In genomic region chr7:141475805-141476158, GRCm38 (mm10) we compare ENCODE assay signal across 8 mouse cellular contexts. TPM values are rescaled to one million over a fixed set of nuclear protein-coding genes. Genes with fewer than 3 reads are reported as not detected.
DNase-seq lines count a peak whose midpoint lies in the region; ATAC-seq and TF ChIP-seq lines count a peak whose summit lies in the region.

No protein-coding gene starts in this region.

- WGBS in liver, embryonic 12.5 days (ENCODE audit: insufficient replicate concordance), result under 1% methylated on average over 12 of the region's 12 CpGs
- under 1% methylated on average over 12 of the region's 12 CpGs for WGBS in stomach, embryonic 16.5 days

- H3K4me1 ChIP-seq in erythroblast, embryonic 14.5 days (ENCODE audit: control insufficient read depth), result peaks cover 67% of the 10 kb centered on the region
- H3K4me1 ChIP-seq in testis, adult 2 months (ENCODE audit: control insufficient read depth, insufficient read depth, low read length), result peaks cover 23% of the 10 kb centered on the region
- peaks cover 66% of the 10 kb centered on the region for H3K4me1 ChIP-seq in liver, embryonic 12.5 days
- H3K4me1 ChIP-seq in stomach, embryonic 16.5 days (ENCODE audit: control insufficient read depth, insufficient read depth, low read length), result peaks cover 36% of the 10 kb centered on the region

- peaks cover 27% of the 10 kb centered on the region for H3K36me3 ChIP-seq in erythroblast, embryonic 14.5 days (ENCODE audit: control insufficient read depth)
- H3K36me3 ChIP-seq in testis, adult 2 months (ENCODE audit: control insufficient read depth, insufficient read depth, low read length), result no peaks in the 10 kb centered on the region
- peaks cover 26% of the 10 kb centered on the region for H3K36me3 ChIP-seq in liver, embryonic 12.5 days
- peaks cover 6% of the 10 kb centered on the region; the same call in 1 of the 2 replicates for H3K36me3 ChIP-seq in stomach, embryonic 16.5 days (ENCODE audit: control insufficient read depth, insufficient read depth, low read length)

- H3K9ac ChIP-seq in liver, embryonic 12.5 days, result peak overlapping the region; percentile 84
- H3K9ac ChIP-seq in stomach, embryonic 16.5 days (ENCODE audit: low read length), result peak overlapping the region; percentile 82

- no peak for TF ChIP-seq CTCF in testis, adult 2 months (IDR thresholded peaks at IDR 0.05; ENCODE audit: control insufficient read depth, insufficient read depth, insufficient replicate concordance, low read depth, low read length)

- no peak for TF ChIP-seq POLR2A in testis, adult 2 months (IDR thresholded peaks at IDR 0.05; ENCODE audit: control insufficient read depth, low read depth, low read length)

- no peaks in the 10 kb centered on the region for H3K9me3 ChIP-seq in erythroblast, embryonic 14.5 days (ENCODE audit: control insufficient read depth, low read length)
- no peaks in the 10 kb centered on the region for H3K9me3 ChIP-seq in liver, embryonic 12.5 days (replicated peaks)
- no peaks in the 10 kb centered on the region for H3K9me3 ChIP-seq in stomach, embryonic 16.5 days (replicated peaks; ENCODE audit: control insufficient read depth, low read length)

- no peak for DNase-seq in testis, postnatal 10 days (ENCODE audit: low spot score)
- no peak for DNase-seq in thymus, postnatal 36 days
- no peak for DNase-seq in urinary bladder, postnatal 14 days (ENCODE audit: low spot score)

- ATAC-seq in erythroblast, adult 5-6 weeks (replicated peaks; ENCODE audit: low FRiP score, poor library complexity, severe bottlenecking), result no peak
- no peak for ATAC-seq in liver, embryonic 12.5 days
- ATAC-seq in stomach, embryonic 16.5 days (ENCODE audit: insufficient read depth, low FRiP score), result no peak

- peaks cover 4% of the 10 kb centered on the region for H3K27me3 ChIP-seq in erythroblast, embryonic 14.5 days (ENCODE audit: control insufficient read depth)
- no peaks in the 10 kb centered on the region for H3K27me3 ChIP-seq in testis, adult 2 months (ENCODE audit: control insufficient read depth, insufficient read depth, low read length)
- peaks cover under 1% of the 10 kb centered on the region; the same call in 1 of the 2 replicates for H3K27me3 ChIP-seq in liver, embryonic 12.5 days (replicated peaks)
- H3K27me3 ChIP-seq in stomach, embryonic 16.5 days (ENCODE audit: control insufficient read depth, insufficient read depth, low read length), result no peaks in the 10 kb centered on the region

- peak overlapping the region; percentile 86 for H3K27ac ChIP-seq in testis, adult 2 months (ENCODE audit: control insufficient read depth, insufficient read depth, low read depth, low read length)
- peak overlapping the region; percentile 89 for H3K27ac ChIP-seq in liver, embryonic 12.5 days
- peak overlapping the region; percentile 97 for H3K27ac ChIP-seq in stomach, embryonic 16.5 days (ENCODE audit: low read length)

- peak overlapping the region; percentile 98 for H3K4me2 ChIP-seq in liver, embryonic 12.5 days
- peak overlapping the region; percentile 81 for H3K4me2 ChIP-seq in stomach, embryonic 16.5 days (ENCODE audit: low read depth, low read length)

- peak overlapping the region; percentile 95 for H3K4me3 ChIP-seq in erythroblast, embryonic 14.5 days (replicated peaks)
- peak overlapping the region; percentile 92 for H3K4me3 ChIP-seq in testis, adult 2 months (ENCODE audit: control insufficient read depth, low read depth, low read length)
- peak overlapping the region; percentile 77 for H3K4me3 ChIP-seq in liver, embryonic 12.5 days
- H3K4me3 ChIP-seq in stomach, embryonic 16.5 days (replicated peaks; ENCODE audit: low read length), result peak overlapping the region; percentile 72

RNA-seq across cellular contexts. Expression of gene Tspan4, which starts 0.7 kb away (rescaled TPM):
- polyA plus RNA-seq in erythroblast, embryonic 14.5 days (2012), result 0.31 and 0.46 TPM in 2 replicates
- total RNA-seq in erythroblast, adult 5-6 weeks (2015; ENCODE audit: low replicate concordance), result 0.58 and 1.7 TPM in 2 replicates
- total RNA-seq in erythroblast, adult 5-6 weeks (2017; ENCODE audit: low replicate concordance), result 2.2 and 7.7 TPM in 2 replicates
- 14.6 and 15.5 TPM in 2 replicates for polyA plus RNA-seq in testis, adult 2 months (2012; rRNA removed)
- polyA plus RNA-seq in liver, embryonic 12.5 days (2016; fragmentation: Nextera tagmentation; extraction: Ambion mirVana), result 56.1 and 60.9 TPM in 2 replicates
- 67.4 and 69.6 TPM in 2 replicates for polyA plus RNA-seq in stomach, embryonic 16.5 days (2015; fragmentation: Nextera tagmentation; extraction: Ambion mirVana)

RNA-seq across cellular contexts. Expression of gene Polr2l, which starts 0.8 kb away (rescaled TPM):
- polyA plus RNA-seq in erythroblast, embryonic 14.5 days (2012), result 15.4 and 17.1 TPM in 2 replicates
- 7.3 and 10.0 TPM in 2 replicates for total RNA-seq in erythroblast, adult 5-6 weeks (2015; ENCODE audit: low replicate concordance)
- 5.4 and 9.5 TPM in 2 replicates for total RNA-seq in erythroblast, adult 5-6 weeks (2017; ENCODE audit: low replicate concordance)
- polyA plus RNA-seq in testis, adult 2 months (2012; rRNA removed), result 20.8 and 21.1 TPM in 2 replicates
- polyA plus RNA-seq in liver, embryonic 12.5 days (2016; fragmentation: Nextera tagmentation; extraction: Ambion mirVana), result 74.6 and 76.1 TPM in 2 replicates
- 62.4 and 63.1 TPM in 2 replicates for polyA plus RNA-seq in stomach, embryonic 16.5 days (2015; fragmentation: Nextera tagmentation; extraction: Ambion mirVana)

RNA-seq across cellular contexts. Expression of gene Cd151, which starts 8.6 kb away (rescaled TPM):
- 1.0 and 1.1 TPM in 2 replicates for polyA plus RNA-seq in erythroblast, embryonic 14.5 days (2012)
- total RNA-seq in erythroblast, adult 5-6 weeks (2015; ENCODE audit: low replicate concordance), result 5.2 TPM in 1 of 2 replicates, not detected in the other
- 9.5 and 11.0 TPM in 2 replicates for total RNA-seq in erythroblast, adult 5-6 weeks (2017; ENCODE audit: low replicate concordance)
- 102 and 104 TPM in 2 replicates for polyA plus RNA-seq in testis, adult 2 months (2012; rRNA removed)
- 5.7 and 6.2 TPM in 2 replicates for polyA plus RNA-seq in liver, embryonic 12.5 days (2016; fragmentation: Nextera tagmentation; extraction: Ambion mirVana)
- 39.1 and 40.3 TPM in 2 replicates for polyA plus RNA-seq in stomach, embryonic 16.5 days (2015; fragmentation: Nextera tagmentation; extraction: Ambion mirVana)

RNA-seq across cellular contexts. Expression of gene Cracr2b, which starts 14.9 kb away (rescaled TPM):
- 0.06 and 0.12 TPM in 2 replicates for polyA plus RNA-seq in erythroblast, embryonic 14.5 days (2012)
- total RNA-seq in erythroblast, adult 5-6 weeks (2015; ENCODE audit: low replicate concordance), result 0.77 TPM in 1 of 2 replicates, not detected in the other
- total RNA-seq in erythroblast, adult 5-6 weeks (2017; ENCODE audit: low replicate concordance), result 3.2 TPM in 1 of 2 replicates, not detected in the other
- polyA plus RNA-seq in testis, adult 2 months (2012; rRNA removed), result 2.1 and 2.4 TPM in 2 replicates
- 3.7 and 5.8 TPM in 2 replicates for polyA plus RNA-seq in liver, embryonic 12.5 days (2016; fragmentation: Nextera tagmentation; extraction: Ambion mirVana)
- 21.4 and 25.3 TPM in 2 replicates for polyA plus RNA-seq in stomach, embryonic 16.5 days (2015; fragmentation: Nextera tagmentation; extraction: Ambion mirVana)

RNA-seq across cellular contexts. Expression of gene Pnpla2, which starts 20.8 kb away (rescaled TPM):
- 3.0 and 3.4 TPM in 2 replicates for polyA plus RNA-seq in erythroblast, embryonic 14.5 days (2012)
- 10.0 and 11.3 TPM in 2 replicates for total RNA-seq in erythroblast, adult 5-6 weeks (2015; ENCODE audit: low replicate concordance)
- 5.9 and 6.0 TPM in 2 replicates for total RNA-seq in erythroblast, adult 5-6 weeks (2017; ENCODE audit: low replicate concordance)
- 379 and 436 TPM in 2 replicates for polyA plus RNA-seq in testis, adult 2 months (2012; rRNA removed)
- polyA plus RNA-seq in liver, embryonic 12.5 days (2016; fragmentation: Nextera tagmentation; extraction: Ambion mirVana), result 16.6 and 17.8 TPM in 2 replicates
- polyA plus RNA-seq in stomach, embryonic 16.5 days (2015; fragmentation: Nextera tagmentation; extraction: Ambion mirVana), result 34.0 and 38.5 TPM in 2 replicates

Comparison
In these comparisons a context has a peak if more than half of its experiments do, and no peak if none do; other contexts are left out.
1. RNA of gene Tspan4, which starts 0.7 kb away (polyA plus RNA-seq): 67.4 to 69.6 TPM in stomach, embryonic 16.5 days, 56.1 to 60.9 TPM in liver, embryonic 12.5 days and 14.6 to 15.5 TPM in testis, adult 2 months; 0.31 to 0.46 TPM in erythroblast, embryonic 14.5 days; every median in the first group is over 10 times any median in the second.
2. Peak in every context shown above with its lines, with median percentiles within 50 percentile points of each other: H3K4me3 ChIP-seq and H3K27ac ChIP-seq.